Mouse (Mus musculus): ENCODE results near the gene Vps29.

Gene Vps29

GRCm38 (mm10) chr5:122336554-122337294 is 17.4 kb upstream of the Vps29 start:
- DNase-seq, result no peak

DNA sequence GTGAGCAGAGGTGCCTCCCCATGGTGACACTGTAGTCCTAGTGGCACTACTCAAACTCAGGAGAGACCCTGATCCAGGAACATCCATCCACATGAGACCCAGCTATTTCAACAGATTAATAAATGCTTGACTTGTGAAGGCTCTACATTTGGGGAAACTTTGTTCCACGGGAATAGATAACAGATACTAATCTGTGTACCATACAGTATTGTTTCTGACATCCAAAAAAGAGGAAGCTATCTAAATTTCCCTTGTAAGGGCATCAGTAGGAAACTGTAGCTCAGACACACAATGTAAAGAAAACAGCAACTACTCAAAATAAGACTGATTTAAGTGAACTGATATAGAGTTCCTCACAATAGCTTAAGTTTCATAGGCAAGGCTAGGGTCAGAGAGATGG is 11.3 kb upstream of the Vps29 start:
- no peak for DNase-seq

- DNase-seq, result no peak
These were observed 10.4 kb upstream of the Vps29 start for GRCm38 (mm10) chr5:122343768-122344167.

- DNase-seq, result peak; percentile 85 to 86
These were observed 9.9 kb upstream of the Vps29 start for GRCm38 (mm10) chr5:122344260-122344659.

- DNase-seq, result no peak
These were observed 8.4 kb upstream of the Vps29 start for GRCm38 (mm10) chr5:122345777-122346176.

GRCm38 (mm10) chr5:122354492-122355067 is 411 bp downstream of the Vps29 start:
- no peak for DNase-seq

DNA sequence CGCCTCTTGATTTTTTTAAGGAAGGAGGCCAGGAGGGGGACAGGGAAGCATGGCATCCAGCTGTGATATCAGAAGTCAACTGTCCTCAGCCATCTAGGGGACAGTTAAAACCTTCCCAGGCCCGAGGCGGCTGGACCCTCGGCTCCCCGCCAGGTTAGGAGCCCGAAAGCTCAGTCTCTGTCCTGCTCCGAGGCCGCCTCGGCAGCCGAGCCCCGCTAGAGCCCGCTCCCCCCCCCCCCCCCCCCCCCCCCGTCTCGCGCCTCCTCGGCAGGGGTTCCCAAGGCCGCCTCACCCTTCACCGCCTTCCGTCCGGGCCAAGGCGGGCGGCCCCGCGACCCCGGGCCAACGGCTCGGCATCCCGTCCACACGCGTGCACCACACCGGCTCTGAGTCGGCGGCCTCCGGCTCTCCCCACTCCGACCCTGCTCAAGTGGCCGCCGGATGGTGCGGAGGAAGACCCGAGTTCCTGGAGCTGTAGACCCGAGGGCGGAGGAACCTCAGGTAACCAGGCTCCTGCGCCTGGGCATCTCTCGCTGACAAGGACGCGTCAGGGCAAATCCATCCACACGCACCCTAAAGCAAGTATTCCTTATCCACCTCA is 17.5 kb downstream of the Vps29 start, which contains the start of gene Gpn3:
TSS of gene Gpn3 (plus strand) at position 286 of the 601 bp plus-strand sequence.
- DNase-seq, result no peak

GRCm38 (mm10) chr5:122372192-122372769 is 18.1 kb downstream of the Vps29 start, which contains the start of gene Fam216a:
Gene Fam216a, minus strand, starts transcription at chr5:122372364.
- DNase-seq, result peak; percentile 100

GRCm38 (mm10) chr5:122372878-122373277 is 18.7 kb downstream of the Vps29 start:
- no peak for DNase-seq

DNA sequence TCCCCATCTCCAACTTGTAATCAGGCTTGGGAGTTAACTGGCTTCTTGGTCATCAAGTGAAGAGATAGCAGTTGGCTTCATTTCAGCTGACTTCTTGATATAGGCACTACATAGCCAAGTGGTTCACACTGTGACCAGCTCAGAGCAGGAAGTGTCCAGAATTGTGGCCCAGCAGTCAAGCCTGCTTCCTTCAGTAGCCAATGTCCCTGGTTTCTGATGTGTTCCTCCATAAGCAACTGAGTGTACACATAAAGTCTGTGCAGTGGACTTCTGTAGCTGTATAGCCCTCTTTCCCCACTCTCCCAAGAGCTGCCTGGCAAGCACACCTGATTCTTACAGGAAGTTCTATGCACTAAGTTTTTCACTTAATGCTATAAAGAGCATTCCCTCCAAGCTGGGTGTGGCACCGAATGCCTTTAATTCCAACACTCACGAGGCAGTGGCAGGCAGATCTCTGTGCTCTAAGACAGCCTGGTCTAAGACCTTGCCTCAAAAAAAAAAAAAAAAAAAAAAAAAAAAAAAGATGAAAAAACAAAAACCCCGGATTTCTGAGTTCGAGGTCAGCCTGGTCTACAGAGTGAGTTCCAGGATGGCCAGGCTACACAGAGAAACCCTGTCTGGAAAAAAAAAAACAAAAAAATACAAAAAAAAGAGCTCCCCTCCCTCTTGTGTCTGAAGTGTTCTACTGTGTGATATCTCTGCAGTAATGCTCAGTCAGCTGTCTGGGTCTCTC is 23.1 kb downstream of the Vps29 start:
- DNase-seq, result no peak

- no peak for DNase-seq
These were observed 24.0 kb downstream of the Vps29 start for GRCm38 (mm10) chr5:122378171-122378570.

DNA sequence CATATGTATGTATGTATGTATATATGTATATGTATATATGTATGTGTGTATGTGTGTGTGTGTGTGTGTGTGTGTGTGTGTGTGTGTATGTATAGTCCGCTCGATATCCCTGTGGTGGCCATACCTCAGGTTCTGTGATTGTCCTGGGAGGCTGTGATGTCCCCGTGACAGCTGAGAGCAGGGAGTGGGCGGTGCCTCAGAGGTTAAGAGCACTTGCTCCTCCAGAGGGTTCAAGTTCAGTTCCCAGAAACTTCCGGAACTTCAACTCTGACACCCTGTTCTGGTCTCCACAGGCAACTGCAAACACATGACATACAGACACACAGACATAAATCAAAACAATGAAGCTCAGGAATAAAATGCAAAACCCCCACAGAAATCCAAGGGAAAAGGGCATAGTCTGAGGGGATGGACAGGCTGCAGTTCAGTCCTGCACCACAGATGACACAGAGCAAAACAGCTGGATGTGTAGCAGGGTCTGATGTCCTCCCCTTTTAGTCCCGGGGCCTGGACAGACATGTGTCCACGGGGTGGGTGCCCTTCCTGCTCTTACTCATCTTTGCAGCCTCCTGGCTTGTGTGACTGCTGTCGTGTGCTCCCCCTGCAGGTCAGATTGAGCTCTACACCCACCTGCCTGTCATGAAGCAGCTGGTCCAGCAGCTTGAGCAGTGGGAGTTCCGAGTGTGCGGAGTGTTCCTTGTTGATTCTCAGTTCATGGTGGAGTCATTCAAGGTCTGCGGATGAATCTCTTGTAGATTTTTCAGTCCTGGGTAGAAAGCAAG is 25.4 kb downstream of the Vps29 start:
- DNase-seq, result peak; percentile 83 to 86

GRCm38 (mm10) chr5:122390006-122390405 is 35.8 kb downstream of the Vps29 start:
- DNase-seq, result no peak

GRCm38 (mm10) chr5:122390671-122391070 is 36.5 kb downstream of the Vps29 start:
- DNase-seq, result no peak

DNA sequence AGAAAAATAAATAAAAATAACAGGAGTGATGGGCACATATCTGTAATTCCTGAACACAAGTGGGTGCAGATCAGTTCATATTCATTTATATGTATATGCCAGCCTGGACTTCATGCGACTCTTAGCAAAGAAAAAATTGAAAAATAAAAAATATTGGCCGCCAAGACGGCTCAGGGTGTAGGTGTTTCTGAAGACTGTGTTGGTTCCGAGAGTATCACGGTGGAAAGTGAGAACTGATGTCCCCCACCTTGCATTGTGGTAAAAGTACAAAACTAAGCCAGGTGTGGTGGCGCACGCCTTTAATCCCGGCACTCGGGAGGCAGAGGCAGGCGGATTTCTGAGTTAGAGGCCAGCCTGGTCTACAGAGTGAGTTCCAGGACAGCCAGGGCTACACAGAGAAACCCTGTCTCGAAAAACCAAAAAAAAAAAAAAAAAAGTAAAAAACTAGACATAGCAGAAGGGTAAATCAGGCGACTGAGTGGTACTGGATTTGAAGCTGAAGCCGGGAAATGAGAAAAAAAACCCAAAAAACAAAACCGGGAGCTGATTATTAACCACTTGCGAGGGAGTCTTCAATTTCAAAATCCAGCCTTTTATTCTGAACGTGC is 37.1 kb downstream of the Vps29 start:
- DNase-seq, result no peak

DNA sequence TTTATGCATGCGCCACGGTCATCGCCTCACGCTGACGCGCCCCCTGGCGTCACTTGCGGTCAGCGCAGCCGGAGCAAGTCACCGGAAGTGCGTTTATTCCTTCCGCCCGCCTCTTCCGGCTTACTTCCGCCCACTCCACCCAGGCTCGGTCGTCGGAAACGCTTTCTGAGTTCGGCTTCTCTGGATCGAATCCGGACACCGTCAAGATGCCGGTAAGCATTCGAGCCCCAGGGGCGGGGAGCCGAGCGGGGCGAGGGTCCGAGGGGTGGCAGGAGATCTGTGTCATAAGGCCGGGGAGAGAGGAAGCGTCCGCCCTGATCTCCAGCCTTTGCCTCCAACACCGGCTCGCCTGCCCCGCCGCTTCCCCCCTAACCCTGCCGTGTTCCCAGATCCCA is 37.6 kb downstream of the Vps29 start, which contains the start of gene Arpc3:
TSS of gene Arpc3 (plus strand) at position 93 of the 395 bp plus-strand sequence.
- DNase-seq, result peak; percentile 94 to 95

DNA sequence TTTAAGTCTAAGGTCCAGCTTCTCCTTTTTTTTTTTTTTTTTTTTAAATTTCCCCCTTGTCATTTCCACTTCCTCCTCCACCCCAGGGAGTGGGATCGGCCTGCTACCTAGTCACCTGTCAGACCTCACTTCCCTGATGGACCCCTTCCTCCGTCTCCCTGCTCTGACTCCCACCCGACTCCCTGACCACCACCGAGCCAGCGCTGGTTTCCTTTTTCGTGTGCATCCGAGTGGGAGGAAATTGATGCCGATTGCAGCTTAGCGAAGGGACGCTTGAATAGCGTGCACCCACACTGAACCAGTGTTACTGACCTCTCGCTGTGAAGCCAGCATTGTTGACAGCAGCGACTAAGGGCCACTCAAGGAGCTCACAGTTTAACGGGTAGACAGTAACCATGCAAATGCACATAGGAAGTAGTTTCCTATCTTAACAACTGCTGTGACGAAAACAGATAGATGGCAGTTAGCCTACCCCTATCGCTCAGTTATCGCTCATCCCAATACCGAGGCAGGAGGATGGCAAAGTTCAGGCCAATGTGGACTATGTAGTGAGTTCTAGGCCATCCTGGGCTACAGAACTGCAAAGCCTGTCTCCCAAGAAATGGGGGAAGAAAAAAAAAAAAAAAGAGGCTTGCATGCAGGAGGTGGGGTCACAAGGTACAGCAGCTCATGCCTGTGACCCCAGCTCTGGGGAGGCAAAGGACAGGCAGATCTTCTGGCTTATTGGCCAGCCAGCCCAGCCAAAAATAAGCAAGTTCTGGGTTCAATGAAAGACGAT is 38.2 kb downstream of the Vps29 start:
- DNase-seq, result no peak

DNA sequence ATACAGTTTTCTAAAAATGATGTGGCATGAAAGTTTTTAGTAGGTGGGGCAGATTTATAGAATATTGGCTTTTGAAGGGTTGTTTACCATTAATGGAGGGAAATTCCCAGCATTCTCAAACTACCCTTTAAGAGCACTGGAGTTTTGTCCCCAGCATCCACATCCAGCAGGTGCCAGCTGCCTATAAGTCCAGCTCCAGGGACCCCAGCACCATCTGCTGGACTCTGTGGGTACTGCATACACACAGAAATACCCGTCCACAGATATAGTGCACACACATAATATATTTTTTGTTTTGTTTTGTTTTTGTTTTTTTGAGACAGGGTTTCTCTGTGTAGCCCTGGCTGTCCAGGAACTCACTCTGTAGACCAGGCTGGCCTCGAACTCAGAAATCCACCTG is 39.7 kb downstream of the Vps29 start:
- peak; percentile 75 to 79 for DNase-seq

DNA sequence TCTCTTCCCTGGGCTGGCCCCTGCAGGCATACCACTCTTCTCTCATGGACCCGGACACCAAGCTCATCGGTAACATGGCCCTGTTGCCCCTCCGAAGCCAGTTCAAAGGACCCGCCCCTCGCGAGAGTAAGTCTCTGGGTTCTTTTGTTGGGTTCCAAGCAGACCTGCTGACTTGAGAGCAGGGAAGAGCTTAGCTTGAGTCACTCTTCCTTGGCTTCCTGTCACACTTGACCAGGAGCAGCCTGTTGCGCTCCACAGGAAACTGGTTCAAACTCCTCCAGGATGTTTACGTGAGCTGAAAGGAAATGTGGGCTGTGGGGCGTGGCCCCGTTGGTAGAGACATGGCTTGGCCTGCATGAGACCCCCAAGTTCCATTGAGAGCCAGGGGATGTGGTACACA is 42.6 kb downstream of the Vps29 start:
- no peak for DNase-seq

GRCm38 (mm10) chr5:122397495-122397894 is 43.3 kb downstream of the Vps29 start:
- no peak for DNase-seq

GRCm38 (mm10) chr5:122399871-122400270 is 45.7 kb downstream of the Vps29 start:
- no peak for DNase-seq
